Mouse (Mus musculus) heart, embryonic 11.5 days (tissue): ENCODE results near the gene Adipoq. TPM values are rescaled to one million over a fixed set of nuclear protein-coding genes. Genes with fewer than 3 reads are reported as not detected.
"Not testable (repeated sequence)": the region's sequence is repeated elsewhere in the genome, so short reads cannot be mapped to it uniquely, and the experiment has no call there.

Experiments used
- ATAC-seq: fragments of 200-750 bp; cut with Nextera tagmentation; replicated peaks from 2 replicates; pipeline ENCODE4 v1.8.0; 2017; ENCODE audit warnings: moderate library complexity; ENCODE audit not compliant: insufficient number of reproducible peaks, low FRiP score, low TSS enrichment
- H3K27ac ChIP-seq: fragments of 300-500 bp; sonication (generic); 2 replicates; pipeline ENCODE4 v1.5.1; 2014; ENCODE audit warnings: mild to moderate bottlenecking, low read depth, low read length
- H3K27me3 ChIP-seq: fragments of 300-500 bp; sonication (generic); 2 replicates; pipeline ENCODE4 v1.6.1; 2014; ENCODE audit warnings: mild to moderate bottlenecking, low read length, mixed read lengths; ENCODE audit not compliant: control insufficient read depth, insufficient read depth
- H3K36me3 ChIP-seq: fragments of 300-500 bp; sonication (generic); 2 replicates; pipeline ENCODE4 v1.6.1; 2014; ENCODE audit warnings: mild to moderate bottlenecking, low read length, moderate library complexity, mixed read lengths; ENCODE audit not compliant: control insufficient read depth, insufficient read depth
- H3K4me1 ChIP-seq: fragments of 300-500 bp; sonication (generic); 2 replicates; pipeline ENCODE4 v1.6.1; 2014; ENCODE audit warnings: low read length; ENCODE audit not compliant: control insufficient read depth, insufficient read depth
- H3K4me2 ChIP-seq: fragments of 300-500 bp; sonication (generic); 2 replicates; pipeline ENCODE4 v1.6.1; 2014; ENCODE audit warnings: mild to moderate bottlenecking, moderate library complexity
- H3K4me3 ChIP-seq: fragments of 300-500 bp; sonication (generic); 2 replicates; pipeline ENCODE4 v1.5.1; 2014; ENCODE audit warnings: low read depth, low read length
- H3K9ac ChIP-seq: fragments of 300-500 bp; sonication (generic); 2 replicates; pipeline ENCODE4 v1.6.1; 2014; ENCODE audit warnings: mild to moderate bottlenecking, low read depth, low read length, moderate library complexity
- H3K9me3 ChIP-seq: fragments of 300-500 bp; sonication (generic); replicated peaks from 2 replicates; pipeline ENCODE4 v1.6.1; 2016; ENCODE audit warnings: low read length; ENCODE audit not compliant: control insufficient read depth
- WGBS: fragments of 180-500 bp; shearing (Covaris S2); extraction: QIAGEN DNeasy Blood & Tissue Kit; methylation state at CpG from one replicate; pipeline ENCODE4 v1.1.7; 2014; ENCODE audit not compliant: insufficient replicate concordance; 5-methylcytosine and 5-hydroxymethylcytosine counted together
- polyA plus RNA-seq: library from polyadenylated mRNA; unstranded; fragments of >200 nt; fragmentation: Nextera tagmentation; extraction: Ambion mirVana; gene quantifications from 2 replicates; pipeline ENCODE4 v1.2.1, GENCODE M21; 2014

Adipoq gene
- polyA plus RNA-seq: 0.16 TPM in 1 of 2 replicates, not detected in the other

GRCm38 (mm10) chr16:23146280-23146679, at the start of gene Adipoq:
Gene Adipoq (plus strand): TSS chr16:23146536.
- Histone ChIP-seq H3K36me3 (no peaks in the 10 kb centered on the region), H3K27me3 (no peaks in the 10 kb centered on the region), H3K4me3 (no peak within 1 kb of the TSS), H3K9ac (no peak within 1 kb of the TSS), H3K4me2 (no peak within 1 kb of the TSS), H3K4me1 (no peaks in the 10 kb centered on the region), H3K27ac (no peak within 1 kb of the TSS), H3K9me3 (no peaks in the 10 kb centered on the region)
- ATAC-seq: no peak
- 79% methylated on average over 3 of the region's 3 CpGs for WGBS

GRCm38 (mm10) chr16:23096886-23097285, 49.5 kb upstream of the Adipoq start:
- H3K4me3 ChIP-seq, H3K4me2 ChIP-seq, H3K27me3 ChIP-seq, H3K9ac ChIP-seq, ATAC-seq, H3K9me3 ChIP-seq, H3K27ac ChIP-seq, H3K36me3 ChIP-seq: not testable (repeated sequence)
- H3K4me1 ChIP-seq: peaks cover 11% of the 10 kb centered on the region
- WGBS: 52% methylated on average over 1 of the region's 1 CpGs

- peaks cover 14% of the 10 kb centered on the region for H3K4me1 ChIP-seq
- WGBS: 82% methylated on average over 8 of the region's 8 CpGs
- ATAC-seq, H3K27ac ChIP-seq, H3K9me3 ChIP-seq, H3K4me2 ChIP-seq, H3K9ac ChIP-seq, H3K4me3 ChIP-seq, H3K36me3 ChIP-seq, H3K27me3 ChIP-seq: not testable (repeated sequence)
These were observed 48.8 kb upstream of the Adipoq start for GRCm38 (mm10) chr16:23097290-23098104.

GRCm38 (mm10) chr16:23098105-23098452, 48.3 kb upstream of the Adipoq start:
- ATAC-seq, H3K36me3 ChIP-seq: not testable (repeated sequence)

GRCm38 (mm10) chr16:23099632-23100031, 46.7 kb upstream of the Adipoq start:
- WGBS: 9% methylated on average over 12 of the region's 12 CpGs
- no peaks in the 10 kb centered on the region for H3K27me3 ChIP-seq
- peaks cover 14% of the 10 kb centered on the region for H3K4me1 ChIP-seq
- peak overlapping the region; percentile 63 for H3K9ac ChIP-seq
- no peak overlapping the region; the same call in 1 of the 2 replicates for H3K27ac ChIP-seq
- H3K4me2 ChIP-seq: peak overlapping the region; percentile 80
- H3K4me3 ChIP-seq: peak overlapping the region; percentile 43
- ATAC-seq: no peak
- H3K36me3 ChIP-seq: no peaks in the 10 kb centered on the region
- no peaks in the 10 kb centered on the region for H3K9me3 ChIP-seq

More at GRCm38 (mm10) chr16:23098105-23098452, 48.3 kb upstream of the Adipoq start:
- H3K27me3 ChIP-seq, H3K27ac ChIP-seq, H3K4me3 ChIP-seq, H3K9me3 ChIP-seq, H3K4me2 ChIP-seq, H3K9ac ChIP-seq: not testable (repeated sequence)
- H3K4me1 ChIP-seq: peaks cover 14% of the 10 kb centered on the region
- WGBS: 90% methylated on average over 1 of the region's 1 CpGs

GRCm38 (mm10) chr16:23100099-23100575, 46.2 kb upstream of the Adipoq start:
- H3K9me3 ChIP-seq: no peaks in the 10 kb centered on the region
- H3K27me3 ChIP-seq: no peaks in the 10 kb centered on the region
- H3K27ac ChIP-seq: peak overlapping the region; percentile 64
- no peaks in the 10 kb centered on the region for H3K36me3 ChIP-seq
- WGBS: under 1% methylated on average over 9 of the region's 9 CpGs
- peak overlapping the region; percentile 63 for H3K9ac ChIP-seq
- H3K4me2 ChIP-seq: peak overlapping the region; percentile 80
- H3K4me3 ChIP-seq: peak overlapping the region; percentile 43
- peaks cover 14% of the 10 kb centered on the region for H3K4me1 ChIP-seq
- ATAC-seq: no peak; the same call in 1 of the 2 replicates

- peak overlapping the region; percentile 43 for H3K4me3 ChIP-seq
- peak overlapping the region; percentile 64 for H3K27ac ChIP-seq
- H3K9ac ChIP-seq: peak overlapping the region; percentile 63
- ATAC-seq: peak; percentile 44; the same call in 1 of the 2 replicates
- H3K27me3 ChIP-seq: no peaks in the 10 kb centered on the region
- peaks cover 14% of the 10 kb centered on the region for H3K4me1 ChIP-seq
- 7% methylated on average over 10 of the region's 10 CpGs for WGBS
- no peaks in the 10 kb centered on the region for H3K9me3 ChIP-seq
- H3K4me2 ChIP-seq: peak overlapping the region; percentile 80
- H3K36me3 ChIP-seq: no peaks in the 10 kb centered on the region
These were observed 45.7 kb upstream of the Adipoq start for GRCm38 (mm10) chr16:23100613-23101012.

GRCm38 (mm10) chr16:23102340-23103037, 43.8 kb upstream of the Adipoq start:
- H3K27ac ChIP-seq: peak overlapping the region; percentile 46; the same call in 1 of the 2 replicates
- H3K9me3 ChIP-seq: no peaks in the 10 kb centered on the region
- 8% methylated on average over 15 of the region's 15 CpGs for WGBS
- peak overlapping the region; percentile 54 for H3K4me3 ChIP-seq
- H3K27me3 ChIP-seq: no peaks in the 10 kb centered on the region
- ATAC-seq: no peak
- no peaks in the 10 kb centered on the region for H3K36me3 ChIP-seq
- peak overlapping the region; percentile 74 for H3K4me2 ChIP-seq
- peak overlapping the region; percentile 75 for H3K9ac ChIP-seq
- H3K4me1 ChIP-seq: peaks cover 14% of the 10 kb centered on the region
